Mouse (Mus musculus) forebrain, embryonic 11.5 days (tissue): ENCODE data around the gene Map3k21. TPM values are rescaled to one million over a fixed set of nuclear protein-coding genes. Genes with fewer than 3 reads are reported as not detected.

Experiments used
- ATAC-seq: fragments of 200-750 bp; cut with Nextera tagmentation; replicated peaks from 2 replicates; pipeline ENCODE4 v1.8.0; 2017; ENCODE audit warnings: moderate TSS enrichment; ENCODE audit not compliant: low FRiP score
- DNase-seq: peaks from one replicate; pipeline ENCODE4 v3.0.0-alpha.2; 2017; ENCODE audit warnings: low spot score
- H3K27ac ChIP-seq: fragments of 300-500 bp; sonication (generic); 2 replicates; pipeline ENCODE4 v1.5.1; 2014; ENCODE audit warnings: low read depth, low read length
- H3K27me3 ChIP-seq: fragments of 300-500 bp; sonication (generic); 2 replicates; pipeline ENCODE4 v1.6.1; 2014; ENCODE audit warnings: mild to moderate bottlenecking, low read length, mixed read lengths; ENCODE audit not compliant: control insufficient read depth, insufficient read depth
- H3K36me3 ChIP-seq: fragments of 300-500 bp; sonication (generic); 2 replicates; pipeline ENCODE4 v1.6.1; 2014; ENCODE audit warnings: mild to moderate bottlenecking, low read length, moderate library complexity, mixed read lengths; ENCODE audit not compliant: control insufficient read depth, insufficient read depth
- H3K4me1 ChIP-seq: fragments of 300-500 bp; sonication (generic); replicated peaks from 2 replicates; pipeline ENCODE4 v1.6.1; 2014; ENCODE audit warnings: low read length, mixed read lengths; ENCODE audit not compliant: control insufficient read depth, insufficient read depth
- H3K4me2 ChIP-seq: fragments of 300-500 bp; sonication (generic); 2 replicates; pipeline ENCODE4 v1.6.1; 2014; ENCODE audit warnings: low read depth, mild to moderate bottlenecking, low read length, moderate library complexity, mixed read lengths; ENCODE audit not compliant: severe bottlenecking
- H3K4me3 ChIP-seq: fragments of 300-500 bp; sonication (generic); 2 replicates; pipeline ENCODE4 v1.5.1; 2014; ENCODE audit warnings: low read depth, low read length
- H3K9ac ChIP-seq: fragments of 300-500 bp; sonication (generic); 2 replicates; pipeline ENCODE4 v1.6.1; 2014; ENCODE audit warnings: low read length
- H3K9me3 ChIP-seq: fragments of 300-500 bp; sonication (generic); 2 replicates; pipeline ENCODE4 v1.6.1; 2016; ENCODE audit warnings: low read length, mixed read lengths; ENCODE audit not compliant: control insufficient read depth
- WGBS: fragments of 180-500 bp; shearing (Covaris S2); extraction: QIAGEN DNeasy Blood & Tissue Kit; methylation state at CpG from one replicate; pipeline ENCODE4 v1.1.7; 2014; 5-methylcytosine and 5-hydroxymethylcytosine counted together
- polyA plus RNA-seq: library from polyadenylated mRNA; unstranded; fragments of >200 nt; fragmentation: Nextera tagmentation; extraction: Ambion mirVana; gene quantifications from 2 replicates; pipeline ENCODE4 v1.2.1, GENCODE M21; 2014

Map3k21 gene
- polyA plus RNA-seq, 1 experiment from 2014 or later, result 0.08 TPM

DNA sequence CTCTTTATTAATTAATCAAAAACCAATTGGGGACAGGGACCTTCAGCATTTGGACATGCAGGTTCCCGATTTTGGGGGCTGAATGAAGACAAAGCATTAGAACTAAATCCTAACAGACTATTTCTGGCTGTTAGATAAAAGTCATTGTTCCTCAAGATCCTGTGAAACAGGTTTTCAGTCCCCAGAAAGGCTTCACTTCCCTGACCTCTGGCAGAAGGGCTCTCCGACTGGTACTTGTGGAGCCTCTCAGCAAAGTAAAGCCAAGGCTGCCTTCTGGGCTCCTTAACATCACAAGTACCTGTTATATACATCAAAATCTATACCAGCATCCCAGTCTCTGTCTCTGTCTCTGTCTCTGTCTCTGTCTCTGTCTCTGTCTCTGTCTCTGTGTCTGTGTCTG is 4.9 kb upstream of the Map3k21 start:
- peaks cover 18% of the 10 kb centered on the region for H3K27me3 ChIP-seq
- no peak overlapping the region for H3K4me3 ChIP-seq
- no peak overlapping the region for H3K27ac ChIP-seq
- H3K4me1 ChIP-seq, result peaks cover 2% of the 10 kb centered on the region
- no peaks in the 10 kb centered on the region for H3K9me3 ChIP-seq
- H3K9ac ChIP-seq, result no peak overlapping the region
- ATAC-seq, result no peak
- H3K36me3 ChIP-seq, result no peaks in the 10 kb centered on the region
- no peak for DNase-seq
- H3K4me2 ChIP-seq, result no peak overlapping the region
- WGBS, result 74% methylated on average over 2 of the region's 2 CpGs

DNA sequence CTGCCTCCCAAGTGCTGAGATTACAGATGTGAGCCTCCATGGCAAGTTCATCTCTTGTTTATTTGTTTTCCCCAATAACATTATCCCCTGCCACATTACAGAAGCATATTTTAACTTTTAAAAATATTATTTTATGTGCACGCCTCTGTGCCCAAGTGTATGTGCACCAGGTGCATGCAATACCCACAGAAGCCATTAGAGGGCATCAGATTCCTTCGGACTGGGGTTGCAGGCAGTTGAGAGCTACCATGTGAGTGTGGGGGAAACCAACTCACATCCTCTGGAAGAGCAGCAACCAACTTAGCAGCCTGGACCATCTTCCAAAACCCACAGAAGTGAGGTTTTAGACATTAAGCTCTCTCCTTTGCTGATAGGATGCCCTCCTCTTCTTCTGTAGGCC is 2.9 kb upstream of the Map3k21 start:
- DNase-seq (no peak), ATAC-seq (no peak)
- peaks cover 8% of the 10 kb centered on the region for H3K4me1 ChIP-seq
- 76% methylated on average over 2 of the region's 2 CpGs for WGBS
- no peaks in the 10 kb centered on the region for H3K36me3 ChIP-seq
- peaks cover 38% of the 10 kb centered on the region for H3K27me3 ChIP-seq
- H3K4me3 ChIP-seq, result no peak overlapping the region
- H3K9ac ChIP-seq, result no peak overlapping the region
- H3K27ac ChIP-seq, result no peak overlapping the region
- no peaks in the 10 kb centered on the region for H3K9me3 ChIP-seq
- H3K4me2 ChIP-seq, result no peak overlapping the region

- Histone ChIP-seq H3K4me1 (peaks cover 8% of the 10 kb centered on the region), H3K27ac (no peak overlapping the region), H3K9me3 (no peaks in the 10 kb centered on the region), H3K36me3 (no peaks in the 10 kb centered on the region), H3K4me2 (peak overlapping the region; percentile 97), H3K4me3 (peak overlapping the region; percentile 48), H3K9ac (no peak overlapping the region), H3K27me3 (peaks cover 44% of the 10 kb centered on the region)
- 0 out of 2 replicates have a peak, but pooled peaks have one; percentile 18 for ATAC-seq
- DNase-seq, result no peak
- 7% methylated on average over 30 of the region's 30 CpGs for WGBS
Observed at GRCm38 (mm10) chr8:125909661-125910364, 437 bp upstream of the Map3k21 start.

GRCm38 (mm10) chr8:125911229-125911580 is 955 bp downstream of the Map3k21 start:
- no peak for ATAC-seq
- Histone ChIP-seq H3K4me2 (peak overlapping the region; percentile 97), H3K27me3 (peaks cover 44% of the 10 kb centered on the region), H3K9ac (no peak overlapping the region), H3K9me3 (no peaks in the 10 kb centered on the region), H3K4me1 (peaks cover 8% of the 10 kb centered on the region), H3K36me3 (no peaks in the 10 kb centered on the region), H3K27ac (no peak overlapping the region), H3K4me3 (peak overlapping the region; percentile 48)
- 2% methylated on average over 31 of the region's 31 CpGs for WGBS
- DNase-seq, result no peak

DNA sequence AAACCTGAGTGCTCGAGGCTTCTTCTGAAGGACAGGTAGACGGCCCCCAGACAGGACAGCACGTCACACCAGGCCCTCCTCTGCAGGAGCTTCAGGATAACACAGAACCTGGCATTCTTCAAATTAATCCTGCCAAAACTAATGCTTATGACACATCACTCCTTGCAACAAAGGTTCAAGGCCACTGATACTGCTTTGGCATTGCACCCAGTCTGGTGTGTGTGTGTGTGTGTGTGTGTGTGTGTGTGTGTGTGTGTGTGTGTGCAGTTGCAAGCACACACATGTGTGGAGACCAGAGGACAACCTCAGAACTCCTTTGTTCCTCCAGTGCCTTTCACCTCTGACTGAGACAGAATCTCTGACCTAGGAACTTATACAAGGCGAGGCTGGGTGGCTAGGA is 3.0 kb downstream of the Map3k21 start:
- peaks cover 8% of the 10 kb centered on the region for H3K4me1 ChIP-seq
- DNase-seq (no peak), ATAC-seq (no peak)
- no peak overlapping the region for H3K9ac ChIP-seq
- WGBS, result 82% methylated on average over 4 of the region's 4 CpGs
- peaks cover 44% of the 10 kb centered on the region for H3K27me3 ChIP-seq
- no peak overlapping the region for H3K4me3 ChIP-seq
- H3K9me3 ChIP-seq, result no peaks in the 10 kb centered on the region
- H3K27ac ChIP-seq, result no peak overlapping the region
- H3K4me2 ChIP-seq, result no peak overlapping the region
- no peaks in the 10 kb centered on the region for H3K36me3 ChIP-seq

DNA sequence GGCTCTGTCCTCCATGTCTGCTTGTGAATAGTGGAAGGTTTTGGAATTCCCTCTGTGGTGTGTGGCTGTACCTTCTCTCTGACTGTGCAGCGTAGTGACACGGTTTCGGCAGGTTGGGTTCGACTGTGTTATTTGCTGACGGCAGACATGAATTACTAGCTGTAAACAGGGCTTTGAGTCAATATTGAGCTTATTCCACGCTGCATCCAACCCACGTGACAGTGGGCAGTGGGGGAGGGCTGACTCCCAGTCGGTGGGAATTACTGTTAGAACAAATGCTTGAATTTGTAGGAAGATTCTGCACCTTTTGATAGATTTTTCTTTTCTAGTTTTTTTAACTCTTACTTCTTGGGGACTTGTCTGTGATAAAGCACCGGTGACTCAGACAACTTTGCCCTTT is 4.1 kb downstream of the Map3k21 start:
- H3K4me2 ChIP-seq, result no peak overlapping the region
- ATAC-seq, result no peak
- WGBS, result 90% methylated on average over 9 of the region's 9 CpGs
- peaks cover 35% of the 10 kb centered on the region for H3K27me3 ChIP-seq
- H3K4me1 ChIP-seq, result peaks cover 8% of the 10 kb centered on the region
- no peak overlapping the region for H3K27ac ChIP-seq
- no peak overlapping the region for H3K4me3 ChIP-seq
- H3K36me3 ChIP-seq, result no peaks in the 10 kb centered on the region
- DNase-seq, result no peak
- H3K9ac ChIP-seq, result no peak overlapping the region
- no peaks in the 10 kb centered on the region for H3K9me3 ChIP-seq

DNA sequence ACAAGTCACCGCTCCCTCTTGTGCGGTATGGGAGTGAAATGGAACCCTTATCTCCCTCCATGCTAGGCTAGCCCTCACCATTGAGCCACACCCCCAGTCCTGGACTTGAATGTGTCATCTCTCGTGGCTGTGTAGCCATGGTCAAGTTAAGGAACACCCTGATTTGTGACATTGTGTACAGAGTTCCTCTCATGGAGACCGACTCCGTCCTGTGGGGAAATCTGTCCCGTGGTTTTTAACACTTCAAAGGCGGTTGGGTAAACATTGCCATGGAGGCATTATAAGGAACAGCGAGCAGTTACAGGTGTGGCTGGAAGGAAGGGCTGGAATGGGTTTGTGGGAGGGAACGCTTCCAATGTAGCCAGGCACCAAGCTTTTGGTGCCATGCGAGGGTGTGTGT is 6.8 kb downstream of the Map3k21 start:
- no peak for DNase-seq
- ATAC-seq, result no peak

GRCm38 (mm10) chr8:125918719-125919118 is 8.5 kb downstream of the Map3k21 start:
- Histone ChIP-seq H3K4me3 (no peak overlapping the region), H3K27me3 (no peaks in the 10 kb centered on the region), H3K9me3 (no peaks in the 10 kb centered on the region), H3K4me1 (no peaks in the 10 kb centered on the region; the same call in 1 of the 2 replicates), H3K27ac (no peak overlapping the region), H3K36me3 (no peaks in the 10 kb centered on the region), H3K9ac (no peak overlapping the region), H3K4me2 (no peak overlapping the region)
- ATAC-seq (no peak), DNase-seq (no peak)
- WGBS, result 93% methylated on average over 2 of the region's 2 CpGs

More for the DNA sequence above, 6.8 kb downstream of the Map3k21 start:
- no peak overlapping the region for H3K4me3 ChIP-seq
- no peak overlapping the region for H3K4me2 ChIP-seq
- no peak overlapping the region for H3K9ac ChIP-seq
- no peaks in the 10 kb centered on the region for H3K9me3 ChIP-seq
- H3K27ac ChIP-seq, result no peak overlapping the region
- 83% methylated on average over 10 of the region's 10 CpGs for WGBS
- peaks cover 9% of the 10 kb centered on the region for H3K27me3 ChIP-seq
- no peaks in the 10 kb centered on the region; the same call in 1 of the 2 replicates for H3K4me1 ChIP-seq
- H3K36me3 ChIP-seq, result no peaks in the 10 kb centered on the region

GRCm38 (mm10) chr8:125919560-125919959 is 9.3 kb downstream of the Map3k21 start:
- Histone ChIP-seq H3K4me2 (no peak overlapping the region), H3K27me3 (no peaks in the 10 kb centered on the region), H3K9me3 (no peaks in the 10 kb centered on the region), H3K4me3 (no peak overlapping the region), H3K4me1 (no peaks in the 10 kb centered on the region; the same call in 1 of the 2 replicates), H3K9ac (no peak overlapping the region), H3K36me3 (no peaks in the 10 kb centered on the region), H3K27ac (no peak overlapping the region)
- 43% methylated on average over 8 of the region's 8 CpGs for WGBS
- DNase-seq (no peak), ATAC-seq (no peak)
